Mouse (Mus musculus): ENCODE measurements around the gene Ripor2. TPM values are rescaled to one million over a fixed set of nuclear protein-coding genes. Genes with fewer than 3 reads are reported as not detected.
A peak's percentile ranks its signal among the peaks of the same experiment; 100 is the strongest.

The Ripor2 gene
- polyA plus RNA-seq, 1 experiment from 2014 or later = 16.3 TPM

- 30% methylated on average over 5 of the region's 5 CpGs for WGBS
- no peak overlapping the region for H3K4me2 ChIP-seq (replicated peaks)
- H3K4me1 ChIP-seq = peaks cover 24% of the 10 kb centered on the region
- no peak overlapping the region for H3K4me3 ChIP-seq
- H3K36me3 ChIP-seq = no peaks in the 10 kb centered on the region
- peak; percentile 32 for ATAC-seq (ENCODE audit: low FRiP score)
- no peaks in the 10 kb centered on the region for H3K9me3 ChIP-seq (replicated peaks)
- no peaks in the 10 kb centered on the region for H3K27me3 ChIP-seq
- H3K27ac ChIP-seq = no peak overlapping the region
- H3K9ac ChIP-seq = no peak overlapping the region
Observed at GRCm38 (mm10) chr13:24625071-24625470, 43.1 kb downstream of the Ripor2 start.

DNA sequence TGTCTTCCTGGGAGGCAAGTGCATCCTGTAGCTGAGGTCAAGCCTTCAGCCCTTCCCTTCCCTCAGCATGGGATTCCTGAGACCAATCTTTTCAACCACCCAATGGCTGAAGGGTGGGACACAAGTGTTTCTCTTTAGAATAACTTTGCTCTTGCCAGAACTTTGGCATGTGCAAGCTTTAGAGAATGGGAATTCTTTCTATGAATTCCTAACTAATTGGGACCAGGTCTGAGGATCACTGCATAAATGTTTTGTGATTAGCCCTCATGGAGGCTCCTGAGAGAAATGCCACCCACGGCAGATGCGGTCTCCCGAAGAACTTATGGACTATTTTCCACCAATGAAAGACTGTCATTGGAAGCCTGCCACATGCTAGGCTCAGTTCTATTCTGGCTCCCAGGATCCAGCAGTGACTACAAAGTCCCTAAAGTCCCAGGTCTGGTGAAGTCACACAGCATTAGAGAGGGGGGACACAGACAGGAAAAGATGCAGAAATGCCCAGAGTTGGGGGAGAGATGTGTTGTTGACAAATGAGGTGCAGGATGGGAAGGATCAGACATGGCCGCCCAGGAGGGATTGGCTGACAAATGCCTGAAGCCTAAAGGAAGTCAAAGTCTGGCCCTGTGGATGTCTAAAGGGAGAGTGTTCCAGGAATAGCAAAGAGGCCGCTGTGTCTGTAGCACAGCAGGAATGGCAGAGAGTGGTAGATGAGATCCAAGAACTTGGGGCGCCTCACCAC, 44.9 kb downstream of the Ripor2 start:
- WGBS = 88% methylated on average over 6 of the region's 6 CpGs
- Histone ChIP-seq H3K36me3 (no peaks in the 10 kb centered on the region), H3K4me1 (peaks cover 24% of the 10 kb centered on the region), H3K27ac (no peak overlapping the region), H3K4me3 (no peak overlapping the region), H3K9me3 (replicated peaks) (no peaks in the 10 kb centered on the region), H3K4me2 (replicated peaks) (no peak overlapping the region), H3K9ac (no peak overlapping the region), H3K27me3 (no peaks in the 10 kb centered on the region)
- ATAC-seq (ENCODE audit: low FRiP score) = no peak

DNA sequence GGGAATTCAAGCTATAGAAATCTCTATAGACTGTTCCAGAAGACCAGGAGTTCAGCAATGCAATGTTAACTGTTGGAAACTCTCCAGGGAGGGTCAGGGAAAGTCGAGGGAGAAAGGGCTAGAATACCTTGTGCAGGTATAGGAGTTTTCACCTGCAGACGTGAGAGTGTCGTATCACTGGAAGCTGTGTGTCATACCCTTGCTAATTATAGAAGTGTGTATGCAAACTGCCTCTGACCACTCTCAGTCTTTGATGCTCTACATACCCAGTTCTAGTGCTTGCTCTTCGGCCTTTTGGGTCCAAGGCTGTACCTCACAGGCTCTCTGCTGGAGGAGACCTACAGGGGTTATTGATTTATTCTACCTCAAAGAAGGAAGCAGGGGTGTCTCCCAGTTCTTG, 46.2 kb downstream of the Ripor2 start:
- Histone ChIP-seq H3K27me3 (no peaks in the 10 kb centered on the region), H3K9ac (no peak overlapping the region), H3K27ac (peak overlapping the region; percentile 85), H3K36me3 (no peaks in the 10 kb centered on the region), H3K4me3 (no peak overlapping the region), H3K9me3 (replicated peaks) (no peaks in the 10 kb centered on the region), H3K4me1 (peaks cover 28% of the 10 kb centered on the region), H3K4me2 (replicated peaks) (no peak overlapping the region)
- no peak for ATAC-seq (ENCODE audit: low FRiP score)
- 89% methylated on average over 4 of the region's 4 CpGs for WGBS

DNA sequence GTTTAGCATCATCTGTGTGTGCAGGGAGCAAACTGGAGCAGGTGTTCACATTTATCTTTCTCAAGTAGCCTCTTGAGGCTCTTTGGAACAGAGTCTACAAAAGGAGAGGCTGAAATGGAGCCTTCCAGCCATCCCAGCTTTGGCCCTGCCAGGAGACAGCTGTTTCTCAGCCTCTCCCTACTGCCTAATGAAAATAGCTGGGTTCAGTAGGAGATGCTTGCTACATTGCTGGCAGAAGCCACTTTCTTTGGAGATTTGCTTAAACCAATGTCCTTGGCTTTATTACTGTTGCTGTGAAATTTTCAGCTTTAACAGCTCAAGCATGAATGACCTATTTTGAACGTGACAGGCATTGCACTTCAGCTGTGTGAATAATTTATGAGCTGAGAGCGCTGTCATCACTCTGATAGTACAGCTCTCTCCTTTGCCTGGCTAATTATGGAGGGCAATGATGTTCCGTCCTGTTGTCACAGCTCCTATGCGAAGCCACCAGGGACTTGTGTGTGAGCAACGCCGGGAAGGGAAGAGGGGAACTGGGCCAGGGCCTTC, 47.2 kb downstream of the Ripor2 start:
- H3K36me3 ChIP-seq = no peaks in the 10 kb centered on the region
- ATAC-seq (ENCODE audit: low FRiP score) = peak; percentile 92
- H3K9ac ChIP-seq = no peak overlapping the region
- H3K4me3 ChIP-seq = no peak overlapping the region
- H3K27me3 ChIP-seq = no peaks in the 10 kb centered on the region
- peak overlapping the region; percentile 85 for H3K27ac ChIP-seq
- 30% methylated on average over 6 of the region's 6 CpGs for WGBS
- peaks cover 28% of the 10 kb centered on the region for H3K4me1 ChIP-seq
- H3K4me2 ChIP-seq (replicated peaks) = no peak overlapping the region; the same call in 1 of the 2 replicates
- H3K9me3 ChIP-seq (replicated peaks) = no peaks in the 10 kb centered on the region

GRCm38 (mm10) chr13:24630364-24630763, 48.4 kb downstream of the Ripor2 start:
- H3K27ac ChIP-seq = no peak overlapping the region
- H3K4me2 ChIP-seq (replicated peaks) = no peak overlapping the region
- H3K27me3 ChIP-seq = no peaks in the 10 kb centered on the region
- no peak overlapping the region for H3K4me3 ChIP-seq
- H3K4me1 ChIP-seq = peaks cover 21% of the 10 kb centered on the region
- no peaks in the 10 kb centered on the region for H3K9me3 ChIP-seq (replicated peaks)
- 65% methylated on average over 4 of the region's 4 CpGs for WGBS
- no peaks in the 10 kb centered on the region for H3K36me3 ChIP-seq
- ATAC-seq (ENCODE audit: low FRiP score) = no peak
- no peak overlapping the region for H3K9ac ChIP-seq

- H3K4me1 ChIP-seq = peaks cover 27% of the 10 kb centered on the region
- no peak for ATAC-seq (ENCODE audit: low FRiP score)
- H3K27ac ChIP-seq = no peak overlapping the region
- no peak overlapping the region for H3K9ac ChIP-seq
- H3K9me3 ChIP-seq (replicated peaks) = no peaks in the 10 kb centered on the region
- H3K4me3 ChIP-seq = no peak overlapping the region
- 62% methylated on average over 4 of the region's 4 CpGs for WGBS
- peaks cover 9% of the 10 kb centered on the region for H3K27me3 ChIP-seq
- no peak overlapping the region for H3K4me2 ChIP-seq (replicated peaks)
- H3K36me3 ChIP-seq = no peaks in the 10 kb centered on the region
Observed at GRCm38 (mm10) chr13:24632988-24633577, 51.1 kb downstream of the Ripor2 start.

- Histone ChIP-seq H3K36me3 (no peaks in the 10 kb centered on the region), H3K4me3 (no peak overlapping the region), H3K27me3 (peaks cover 9% of the 10 kb centered on the region), H3K4me1 (peaks cover 24% of the 10 kb centered on the region), H3K9ac (no peak overlapping the region), H3K4me2 (replicated peaks) (no peak overlapping the region), H3K9me3 (replicated peaks) (no peaks in the 10 kb centered on the region), H3K27ac (no peak overlapping the region)
- WGBS = 87% methylated on average over 13 of the region's 13 CpGs
- no peak for ATAC-seq (ENCODE audit: low FRiP score)
Observed at GRCm38 (mm10) chr13:24634346-24635120, 52.5 kb downstream of the Ripor2 start.

- Histone ChIP-seq H3K27me3 (peaks cover 9% of the 10 kb centered on the region), H3K4me2 (replicated peaks) (peak overlapping the region; percentile 95), H3K36me3 (no peaks in the 10 kb centered on the region), H3K9me3 (replicated peaks) (no peaks in the 10 kb centered on the region), H3K4me1 (peaks cover 35% of the 10 kb centered on the region), H3K9ac (peak overlapping the region; percentile 68), H3K27ac (peak overlapping the region; percentile 84), H3K4me3 (peak overlapping the region; percentile 68)
- WGBS = under 1% methylated on average over 55 of the region's 66 CpGs
- ATAC-seq (ENCODE audit: low FRiP score) = peak; percentile 77
Observed at GRCm38 (mm10) chr13:24638371-24639214, 56.6 kb downstream of the Ripor2 start.

- Histone ChIP-seq H3K36me3 (no peaks in the 10 kb centered on the region), H3K27me3 (peaks cover 9% of the 10 kb centered on the region), H3K4me1 (peaks cover 39% of the 10 kb centered on the region), H3K4me3 (peak overlapping the region; percentile 68), H3K9ac (peak overlapping the region; percentile 68), H3K4me2 (replicated peaks) (peak overlapping the region; percentile 95), H3K27ac (peak overlapping the region; percentile 84), H3K9me3 (replicated peaks) (no peaks in the 10 kb centered on the region)
- WGBS = 19% methylated on average over 22 of the region's 22 CpGs
- no peak; the same call in none of the 2 replicates for ATAC-seq (ENCODE audit: low FRiP score)
Observed at GRCm38 (mm10) chr13:24639215-24640165, 57.5 kb downstream of the Ripor2 start.

GRCm38 (mm10) chr13:24640166-24640560, 58.2 kb downstream of the Ripor2 start:
- Histone ChIP-seq H3K27ac (peak overlapping the region; percentile 84; the same call in 1 of the 2 replicates), H3K4me2 (replicated peaks) (peak overlapping the region; percentile 95), H3K4me3 (peak overlapping the region; percentile 68), H3K27me3 (peaks cover 9% of the 10 kb centered on the region), H3K4me1 (peaks cover 39% of the 10 kb centered on the region), H3K36me3 (no peaks in the 10 kb centered on the region), H3K9me3 (replicated peaks) (no peaks in the 10 kb centered on the region), H3K9ac (peak overlapping the region; percentile 68)
- no peak for ATAC-seq (ENCODE audit: low FRiP score)
- WGBS = 62% methylated on average over 4 of the region's 4 CpGs
